Mouse (Mus musculus) kidney, adult 2 months (tissue): ENCODE data around the gene Tomm6.

Experiments
- CTCF ChIP-seq: fragments of 200-500 bp; conservative IDR thresholded peaks from 2 replicates; pipeline ENCODE4 v1.5.1; 2011; ENCODE audit warnings: low read depth, mild to moderate bottlenecking, control low read depth, low read length, moderate library complexity, mixed read lengths; ENCODE audit not compliant: insufficient read depth, insufficient read length
- POLR2A ChIP-seq: fragments of 200-500 bp; IDR thresholded peaks from one replicate; pipeline ENCODE4 v1.6.1; 2011; ENCODE audit warnings: low read depth, low read length, control low read depth

DNA sequence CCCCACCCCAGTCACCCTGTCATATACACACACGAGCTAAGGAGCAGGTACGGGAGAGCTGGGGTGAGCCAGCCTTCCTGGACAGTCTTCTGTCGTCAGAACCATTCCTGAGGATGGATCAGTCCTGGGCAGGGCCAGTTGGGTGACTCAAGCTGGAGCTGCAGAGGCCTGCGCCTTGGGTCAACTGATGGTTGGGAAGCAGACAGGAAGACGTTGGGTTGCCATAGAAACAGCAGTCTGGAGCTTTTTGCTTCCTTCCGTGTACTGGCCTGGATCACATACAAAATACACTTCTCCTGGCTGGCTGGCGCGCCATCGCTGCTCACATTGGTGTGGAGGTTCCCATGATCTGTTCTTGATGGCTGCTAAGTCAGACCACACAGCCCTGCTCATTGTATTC is 13.6 kb upstream of the Tomm6 start:
- TF ChIP-seq CTCF = no peak
- TF ChIP-seq POLR2A = no peak
